In genomic region chr5:23858643-23859042, GRCm38 (mm10) we compare ENCODE assay signal across 10 mouse cellular contexts. TPM values are rescaled to one million over a fixed set of nuclear protein-coding genes. Genes with fewer than 3 reads are reported as not detected.
DNase-seq lines count a peak whose midpoint lies in the region; ATAC-seq and TF ChIP-seq lines count a peak whose summit lies in the region.
"Had no signal": no experiment of that assay in that cellular context is flagged by ENCODE, and none has a peak within 500 bp of the region (broad histone marks: within the 10 kb centered on the region; RNA-seq: fewer than 3 reads in every experiment).

No protein-coding gene starts in this region.

- intact Hi-C loops in heart, postnatal 25 days (cut with DNase I), result loop anchor here (10.0 kb wide), 1 partner anchor 306 kb away; the partner anchor contains the start of gene Nupl2

- H3K9me3 ChIP-seq in heart, postnatal 0 days (replicated peaks; ENCODE audit: control insufficient read depth, low read length), result no peaks in the 10 kb centered on the region
- no peaks in the 10 kb centered on the region for H3K9me3 ChIP-seq in neural tube, embryonic 11.5 days (ENCODE audit: control insufficient read depth, low read length)
- H3K9me3 ChIP-seq in neural tube, embryonic 15.5 days (replicated peaks), result no peaks in the 10 kb centered on the region
- no peaks in the 10 kb centered on the region for H3K9me3 ChIP-seq in stomach, postnatal 0 days (ENCODE audit: control insufficient read depth, low read length)

- H3K4me2 ChIP-seq in heart, postnatal 0 days (ENCODE audit: low read depth, low read length), result no peak overlapping the region
- no peak overlapping the region for H3K4me2 ChIP-seq in neural tube, embryonic 11.5 days (ENCODE audit: low read depth)
- H3K4me2 ChIP-seq in neural tube, embryonic 15.5 days, result no peak overlapping the region
- no peak overlapping the region for H3K4me2 ChIP-seq in stomach, postnatal 0 days (replicated peaks; ENCODE audit: low read depth)

- DNase-seq in heart, postnatal 0 days (ENCODE audit: low spot score), result no peak
- DNase-seq in heart, postnatal 25 days (ENCODE audit: low spot score), result no peak
- DNase-seq in neural tube, embryonic 11.5 days (ENCODE audit: low spot score), result peak; percentile 25
- DNase-seq in embryo, embryonic 10.5 days (ENCODE audit: low spot score), result peak; percentile 21
- peak; percentile 43 for DNase-seq in stomach, postnatal 0 days (ENCODE audit: low spot score)
- no peak for DNase-seq in retina, embryonic 14.5 days (ENCODE audit: low spot score)
- DNase-seq: cerebellum, adult 9-10 months had no signal

- peaks cover 37% of the 10 kb centered on the region for H3K36me3 ChIP-seq in heart, postnatal 0 days (replicated peaks; ENCODE audit: control insufficient read depth, insufficient read depth, low read length)
- peaks cover 18% of the 10 kb centered on the region for H3K36me3 ChIP-seq in neural tube, embryonic 11.5 days (ENCODE audit: control insufficient read depth, insufficient read depth, low read length)
- peaks cover 35% of the 10 kb centered on the region for H3K36me3 ChIP-seq in neural tube, embryonic 15.5 days
- H3K36me3 ChIP-seq in stomach, postnatal 0 days (ENCODE audit: control insufficient read depth, insufficient read depth, low read length), result peaks cover 5% of the 10 kb centered on the region

- peak; percentile 66 for TF ChIP-seq CTCF in heart, postnatal 0 days (IDR thresholded peaks at IDR 0.05; ENCODE audit: low read depth)
- peak; percentile 76 for TF ChIP-seq CTCF in stomach, postnatal 0 days (IDR thresholded peaks at IDR 0.05; ENCODE audit: low read depth)

- H3K9ac ChIP-seq in heart, postnatal 0 days (replicated peaks; ENCODE audit: low read depth, low read length), result no peak overlapping the region
- no peak overlapping the region for H3K9ac ChIP-seq in neural tube, embryonic 11.5 days (ENCODE audit: low read length)
- no peak overlapping the region for H3K9ac ChIP-seq in neural tube, embryonic 15.5 days (replicated peaks)
- H3K9ac ChIP-seq in stomach, postnatal 0 days (ENCODE audit: low read length), result no peak overlapping the region

- ATAC-seq in heart, postnatal 0 days (ENCODE audit: insufficient read depth, low read depth), result 0 out of 2 replicates have a peak, but pooled peaks have one; percentile 42
- no peak for ATAC-seq in neural tube, embryonic 11.5 days (ENCODE audit: insufficient read depth, low FRiP score, low TSS enrichment)
- no peak for ATAC-seq in neural tube, embryonic 15.5 days (ENCODE audit: low FRiP score)
- ATAC-seq in stomach, postnatal 0 days (ENCODE audit: low FRiP score, low TSS enrichment), result peak; percentile 36; the same call in 1 of the 2 replicates
- ATAC-seq in inflammation-experienced regulatory T-cells, adult 6 months, result no peak
- ATAC-seq: forebrain, embryonic 14.5 days had no signal

- no peak overlapping the region for H3K4me3 ChIP-seq in heart, postnatal 0 days (ENCODE audit: low read depth, low read length)
- no peak overlapping the region for H3K4me3 ChIP-seq in neural tube, embryonic 11.5 days (ENCODE audit: low read depth, low read length)
- H3K4me3 ChIP-seq in neural tube, embryonic 15.5 days (replicated peaks), result no peak overlapping the region
- H3K4me3 ChIP-seq in stomach, postnatal 0 days (ENCODE audit: low read depth, low read length), result no peak overlapping the region

- WGBS in heart, postnatal 0 days, result 81% methylated on average over 7 of the region's 7 CpGs
- WGBS in neural tube, embryonic 11.5 days, result 84% methylated on average over 7 of the region's 7 CpGs
- 82% methylated on average over 7 of the region's 7 CpGs for WGBS in neural tube, embryonic 15.5 days
- WGBS in stomach, postnatal 0 days, result 80% methylated on average over 7 of the region's 7 CpGs

- no peak for TF ChIP-seq EP300 in heart, postnatal 0 days (IDR thresholded peaks at IDR 0.05; ENCODE audit: low read depth)
- TF ChIP-seq EP300 in stomach, postnatal 0 days (optimal IDR thresholded peaks at IDR 0.05), result no peak

- peaks cover 10% of the 10 kb centered on the region for H3K4me1 ChIP-seq in heart, postnatal 0 days (ENCODE audit: control insufficient read depth, insufficient read depth)
- no peaks in the 10 kb centered on the region for H3K4me1 ChIP-seq in neural tube, embryonic 11.5 days (ENCODE audit: control insufficient read depth, insufficient read depth, low read length)
- H3K4me1 ChIP-seq in neural tube, embryonic 15.5 days, result no peaks in the 10 kb centered on the region
- no peaks in the 10 kb centered on the region for H3K4me1 ChIP-seq in stomach, postnatal 0 days (replicated peaks; ENCODE audit: control insufficient read depth, insufficient read depth)

- H3K27ac ChIP-seq in heart, postnatal 0 days (ENCODE audit: low read depth), result no peak overlapping the region
- no peak overlapping the region for H3K27ac ChIP-seq in neural tube, embryonic 11.5 days (ENCODE audit: low read depth, low read length)
- H3K27ac ChIP-seq in neural tube, embryonic 15.5 days (replicated peaks), result no peak overlapping the region
- H3K27ac ChIP-seq in stomach, postnatal 0 days (replicated peaks), result 0 out of 2 replicates have a peak overlapping the region, but pooled peaks have one; percentile 30

- no peaks in the 10 kb centered on the region for H3K27me3 ChIP-seq in heart, postnatal 0 days (ENCODE audit: control insufficient read depth, insufficient read depth, low read length)
- no peaks in the 10 kb centered on the region for H3K27me3 ChIP-seq in neural tube, embryonic 11.5 days (ENCODE audit: control insufficient read depth, insufficient read depth, low read length)
- H3K27me3 ChIP-seq in neural tube, embryonic 15.5 days (replicated peaks), result no peaks in the 10 kb centered on the region
- H3K27me3 ChIP-seq in stomach, postnatal 0 days (ENCODE audit: control insufficient read depth, insufficient read depth, low read length), result no peaks in the 10 kb centered on the region

RNA-seq across cellular contexts. Expression of gene Tomm7, which starts 14.7 kb away (rescaled TPM):
- total RNA-seq in heart, postnatal 0 days (2014; rRNA removed; ENCODE audit: low replicate concordance), result 21.6 and 26.0 TPM in 2 replicates
- 137 and 141 TPM in 2 replicates for polyA plus RNA-seq in heart, postnatal 0 days (2015; fragmentation: Nextera tagmentation; extraction: Ambion mirVana)
- total RNA-seq in heart, postnatal 25 days (2021), result 100 to 1,000 TPM; 102 to 106 TPM
- 117 and 119 TPM in 2 replicates for polyA plus RNA-seq in neural tube, embryonic 11.5 days (2014; fragmentation: Nextera tagmentation; extraction: Ambion mirVana)
- polyA plus RNA-seq in neural tube, embryonic 15.5 days (2015; fragmentation: Nextera tagmentation; extraction: Ambion mirVana), result 90.5 and 92.8 TPM in 2 replicates
- 111 and 117 TPM in 2 replicates for polyA plus RNA-seq in stomach, postnatal 0 days (2015; fragmentation: Nextera tagmentation; extraction: Ambion mirVana)
- polyA plus RNA-seq in inflammation-experienced regulatory T-cells, adult 6 months (2017; shearing (Covaris generic)), result 100 to 1,000 TPM in 2 of 3 experiments, 10 to 100 TPM in 1; 73.2 to 127 (median 116) TPM

Comparison
In these comparisons a context has a peak if more than half of its experiments do, and no peak if none do; other contexts are left out.
1. ATAC-seq: peak in heart, postnatal 0 days (single experiment) and stomach, postnatal 0 days (single experiment); none in neural tube, embryonic 11.5 days (single experiment), neural tube, embryonic 15.5 days (single experiment) and inflammation-experienced regulatory T-cells, adult 6 months (single experiment).
2. DNase-seq: peak in neural tube, embryonic 11.5 days (single experiment), embryo, embryonic 10.5 days (single experiment) and stomach, postnatal 0 days (single experiment); none in heart, postnatal 0 days (single experiment), heart, postnatal 25 days (single experiment) and retina, embryonic 14.5 days (single experiment).